Mouse (Mus musculus) adrenal gland, adult 2 months (tissue): ENCODE results near the gene Iah1. TPM values are rescaled to one million over a fixed set of nuclear protein-coding genes. Genes with fewer than 3 reads are reported as not detected.

Experiments
- DNase-seq: peaks from one replicate; pipeline ENCODE4 v3.0.0; 2021
- polyA plus RNA-seq: library from polyadenylated mRNA; depleted of rRNA; stranded (reverse); fragments of >200 nt; gene quantifications from 2 replicates; pipeline ENCODE4 v1.2.3, GENCODE M21; 2012
- total RNA-seq, 2 experiments: library from RNA; stranded (reverse); gene quantifications; 2 replicates each; pipeline ENCODE4 v1.2.3; 2021

The Iah1 gene
- total and polyA plus RNA-seq, 3 experiments: 61.2 to 108 (median 65.0) TPM

- DNase-seq: peak; percentile 57
These were observed 2.1 kb downstream of the Iah1 start for GRCm38 (mm10) chr12:21318143-21318895.

- no peak for DNase-seq
These were observed 4.1 kb downstream of the Iah1 start for GRCm38 (mm10) chr12:21320317-21320716.

- DNase-seq: no peak
These were observed 5.0 kb downstream of the Iah1 start for GRCm38 (mm10) chr12:21321170-21321569.

- no peak for DNase-seq
These were observed 6.1 kb downstream of the Iah1 start for GRCm38 (mm10) chr12:21322296-21322695.

GRCm38 (mm10) chr12:21322856-21323255, 6.7 kb downstream of the Iah1 start:
- DNase-seq: no peak

GRCm38 (mm10) chr12:21324101-21324500, 7.9 kb downstream of the Iah1 start:
- no peak for DNase-seq

GRCm38 (mm10) chr12:21325266-21325665, 9.1 kb downstream of the Iah1 start:
- DNase-seq: no peak

- peak; percentile 28 for DNase-seq
These were observed 10.1 kb downstream of the Iah1 start for GRCm38 (mm10) chr12:21326325-21326724.

GRCm38 (mm10) chr12:21329661-21330400, 13.6 kb downstream of the Iah1 start:
- DNase-seq: no peak

- no peak for DNase-seq
These were observed 14.9 kb downstream of the Iah1 start for GRCm38 (mm10) chr12:21330961-21331576.

GRCm38 (mm10) chr12:21331711-21332110, 15.5 kb downstream of the Iah1 start:
- no peak for DNase-seq

GRCm38 (mm10) chr12:21333021-21333420, 16.8 kb downstream of the Iah1 start:
- DNase-seq: no peak

- DNase-seq: no peak
These were observed 17.6 kb downstream of the Iah1 start for GRCm38 (mm10) chr12:21333766-21334165.

- DNase-seq: no peak
These were observed 19.7 kb downstream of the Iah1 start for GRCm38 (mm10) chr12:21335869-21336268.

- DNase-seq: no peak
These were observed 21.0 kb downstream of the Iah1 start for GRCm38 (mm10) chr12:21337171-21337570.

- DNase-seq: no peak
These were observed 24.5 kb downstream of the Iah1 start for GRCm38 (mm10) chr12:21340674-21341073.

GRCm38 (mm10) chr12:21346972-21347371, 30.8 kb downstream of the Iah1 start:
- no peak for DNase-seq

GRCm38 (mm10) chr12:21350113-21350876, 34.1 kb downstream of the Iah1 start:
- DNase-seq: no peak

- no peak for DNase-seq
These were observed 37.5 kb downstream of the Iah1 start for GRCm38 (mm10) chr12:21353681-21354080.

- DNase-seq: no peak
These were observed 46.5 kb downstream of the Iah1 start for GRCm38 (mm10) chr12:21362686-21363085.

- no peak for DNase-seq
These were observed 47.0 kb downstream of the Iah1 start for GRCm38 (mm10) chr12:21363195-21363594.
